Mouse (Mus musculus) gastrocnemius, postnatal 14 days (tissue): ENCODE results near the gene Sec24a. TPM values are rescaled to one million over a fixed set of nuclear protein-coding genes. Genes with fewer than 3 reads are reported as not detected.

Source experiments
- DNase-seq: peaks from one replicate; pipeline ENCODE4 v3.0.0; 2021; ENCODE audit warnings: mixed read lengths
- intact Hi-C: fragments of 180-260 bp; cut with DNase I; formaldehyde crosslinking; loops from one replicate; pipeline ENCODE4 v1.15.1; 2025; ENCODE audit warnings: low total_unique reads
- total RNA-seq, 2 experiments: library from RNA; stranded (reverse); gene quantifications; 2 replicates each; pipeline ENCODE4 v1.2.3; 2021

The Sec24a gene
- total RNA-seq, 2 experiments from 2014 or later = 22.9 to 35.1 TPM

DNA sequence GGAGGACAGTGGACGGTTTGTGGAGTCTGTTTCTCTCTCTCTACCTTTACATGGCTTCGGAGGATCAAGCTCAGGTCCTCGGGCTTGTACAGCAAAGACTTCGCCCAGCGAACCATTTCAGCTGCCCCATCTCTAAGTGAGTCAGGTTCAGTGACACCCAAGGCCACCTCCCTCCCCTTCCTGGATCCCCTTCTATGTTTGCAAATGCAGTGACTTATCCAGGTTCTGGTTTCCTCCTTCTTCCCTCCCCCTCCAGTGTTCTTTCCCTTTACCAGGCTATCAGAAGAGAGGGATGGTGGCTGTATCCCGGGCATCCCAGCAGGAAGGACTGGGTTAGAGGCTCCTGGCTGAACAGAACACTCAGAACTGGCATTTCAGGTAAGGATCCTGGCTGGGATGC is 109.7 kb downstream of the Sec24a start:
- no peak for DNase-seq
- intact Hi-C loops = no loop called here

DNA sequence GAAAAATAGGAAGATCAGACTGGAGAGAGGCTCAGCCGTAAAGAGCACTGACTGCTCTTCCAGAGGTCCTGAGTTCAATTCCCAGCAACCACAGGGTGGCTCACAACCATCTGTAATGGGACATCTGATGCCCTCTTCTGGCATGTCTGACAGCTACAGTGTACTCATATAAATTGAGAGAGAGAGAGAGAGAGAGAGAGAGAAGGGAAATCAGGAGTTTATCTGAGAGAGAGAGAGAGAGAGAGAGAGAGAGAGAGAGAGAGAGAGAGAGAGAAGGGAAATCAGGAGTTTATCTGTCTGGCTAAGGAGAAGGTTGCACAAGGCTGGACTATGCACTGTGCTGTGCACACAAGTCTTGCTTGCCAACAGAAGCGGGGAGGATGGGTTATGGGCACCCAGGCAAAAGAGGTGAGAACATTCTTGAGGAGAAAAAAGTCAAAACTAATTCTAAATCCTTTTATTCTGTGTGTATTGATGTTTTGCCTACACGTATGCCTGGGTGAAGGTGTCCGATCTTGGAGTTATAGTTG is 110.5 kb downstream of the Sec24a start:
- DNase-seq = no peak
- intact Hi-C loops = no loop called here

DNA sequence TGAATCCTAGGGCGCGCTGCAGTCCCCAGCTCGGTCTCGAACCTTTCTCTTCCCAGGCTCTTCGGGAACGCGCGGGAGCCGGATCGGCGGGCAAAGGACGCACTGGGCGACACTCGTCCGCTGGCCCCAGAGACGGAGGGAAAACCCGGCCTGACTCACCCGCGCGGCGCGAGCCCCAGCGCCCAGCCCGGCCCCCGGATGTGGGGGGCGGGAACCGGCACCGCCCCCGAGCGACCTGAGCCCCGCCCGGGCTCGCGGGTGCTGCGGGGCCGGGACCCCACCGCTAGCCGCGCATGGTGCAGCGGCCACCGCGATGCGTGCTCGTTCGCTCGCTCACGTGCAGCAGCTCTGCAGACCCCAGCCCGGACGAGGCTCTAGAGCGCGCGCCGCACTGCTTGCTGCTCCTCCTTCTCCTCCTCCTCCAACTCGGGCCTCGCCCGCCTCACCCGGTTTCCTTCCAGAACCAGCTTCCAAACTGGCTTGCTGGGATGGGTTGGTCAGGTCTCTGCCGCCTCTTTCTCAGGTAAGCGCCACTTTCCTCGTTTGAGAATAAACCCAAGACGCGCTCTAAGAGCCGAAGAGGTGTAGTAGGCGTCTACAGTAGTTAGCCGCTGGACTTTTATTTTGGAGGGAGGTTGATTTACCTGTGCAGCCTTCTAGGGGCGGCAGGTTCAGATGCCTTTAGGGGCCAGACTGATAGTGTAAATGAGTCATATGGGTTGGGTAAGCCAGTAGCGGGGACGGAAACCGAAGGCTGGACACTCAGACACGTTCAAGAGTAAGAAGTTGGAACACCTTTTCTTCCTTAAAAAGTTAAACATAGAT is 112.5 kb downstream of the Sec24a start, which contains the start of the genes N4bp3 and D930048N14Rik:
N4bp3 (minus strand) TSS at position 152 of the 825 bp plus-strand sequence.
D930048N14Rik (plus strand) TSS at position 264 of the 825 bp plus-strand sequence.
- intact Hi-C loops = no loop called here
- peak; percentile 73 for DNase-seq

DNA sequence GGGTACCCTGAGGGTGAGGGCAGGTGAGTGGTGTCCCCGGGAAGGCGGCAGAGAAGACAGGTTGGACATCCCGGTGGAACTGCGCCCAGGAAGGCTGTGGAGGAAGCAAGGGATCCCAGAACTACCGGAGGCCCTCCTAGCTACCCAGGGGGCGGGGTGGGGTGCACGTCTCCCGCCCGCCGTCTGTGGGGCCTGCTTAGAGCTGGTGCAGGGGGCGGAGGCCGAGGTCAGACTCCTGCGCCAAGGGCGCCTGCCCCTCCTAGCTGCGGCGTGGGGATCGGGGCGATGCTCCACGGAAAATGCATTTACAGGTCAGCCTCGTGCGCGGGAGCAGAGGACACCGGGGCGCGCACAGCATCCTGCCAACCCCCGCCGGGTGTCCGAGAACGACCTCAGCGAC is 113.2 kb downstream of the Sec24a start:
- DNase-seq = no peak
- intact Hi-C loops = no loop called here

DNA sequence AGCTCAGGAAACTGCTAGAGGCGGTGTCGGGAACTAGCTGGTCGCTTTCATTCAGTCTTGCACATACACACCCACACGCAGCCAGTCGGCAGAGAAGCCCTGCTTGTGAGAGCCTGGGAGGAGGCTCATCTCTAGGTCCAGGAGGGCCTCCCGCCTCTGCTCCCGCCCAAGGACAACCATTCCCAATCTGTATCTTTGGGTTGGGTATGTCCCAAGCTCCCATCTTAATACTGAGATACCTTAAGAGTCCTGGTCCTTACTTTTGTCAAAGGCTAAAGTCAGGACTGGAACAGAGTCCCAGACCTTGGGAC is 113.6 kb downstream of the Sec24a start:
- DNase-seq = no peak
- intact Hi-C loops = no loop called here

DNA sequence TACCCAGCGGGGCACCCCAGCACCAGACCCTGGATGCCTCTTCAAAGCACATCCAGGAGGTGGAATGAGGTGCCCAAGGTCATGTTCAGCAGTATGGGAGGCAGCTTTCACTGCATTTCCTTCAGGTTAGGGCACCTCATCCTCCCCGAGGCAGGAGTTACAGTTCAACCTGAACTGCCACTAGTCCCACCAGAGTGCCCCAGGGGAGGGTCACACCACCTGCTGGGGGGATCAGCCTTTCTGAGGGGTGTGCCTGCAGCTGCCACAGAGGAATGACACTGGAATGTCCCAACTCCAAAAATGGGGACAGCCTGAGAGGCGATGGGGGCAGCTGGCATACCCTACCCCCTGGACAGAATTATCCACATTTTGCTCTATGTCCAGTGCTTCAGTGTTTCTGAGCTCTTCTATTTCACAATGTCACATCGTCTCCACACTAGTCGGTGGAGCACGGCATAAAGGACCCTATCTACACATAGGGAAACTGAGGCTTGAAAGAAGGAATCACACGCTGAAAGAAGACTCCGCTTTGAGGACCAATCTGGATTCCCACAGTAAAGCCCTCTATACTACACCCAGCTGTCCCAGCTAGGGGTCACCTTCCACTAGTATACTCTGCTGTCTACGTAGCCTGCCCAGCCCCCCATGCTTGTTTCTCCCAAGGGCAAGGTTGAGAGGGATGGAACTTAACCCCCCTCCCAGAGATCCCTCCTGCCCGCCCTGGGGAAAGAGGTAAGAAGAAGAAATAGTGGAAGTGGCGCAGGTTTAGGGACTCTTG is 114.1 kb downstream of the Sec24a start:
- intact Hi-C loops = no loop called here

DNA sequence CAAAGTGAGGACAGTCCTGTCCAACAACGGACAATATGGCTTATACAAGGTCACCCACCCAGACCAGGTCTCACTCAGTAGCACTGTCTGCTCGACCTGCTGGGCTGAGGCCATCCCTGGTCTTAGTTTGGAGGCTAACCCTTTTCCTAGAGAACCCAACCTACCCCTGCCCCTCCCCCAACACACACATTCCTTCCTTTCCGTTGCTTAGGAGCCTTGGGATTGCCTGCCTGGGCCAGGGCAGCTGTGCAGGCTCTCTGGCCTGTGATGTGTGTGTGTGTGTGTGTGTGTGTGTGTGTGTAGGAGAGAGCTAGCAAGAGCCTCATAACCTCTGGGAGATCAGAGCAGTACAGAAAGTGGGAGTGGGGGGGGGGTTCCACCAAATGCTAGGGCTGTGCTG is 114.9 kb downstream of the Sec24a start:
- intact Hi-C loops = no loop called here
- DNase-seq = no peak

More for the DNA sequence above, 114.1 kb downstream of the Sec24a start:
- no peak for DNase-seq

DNA sequence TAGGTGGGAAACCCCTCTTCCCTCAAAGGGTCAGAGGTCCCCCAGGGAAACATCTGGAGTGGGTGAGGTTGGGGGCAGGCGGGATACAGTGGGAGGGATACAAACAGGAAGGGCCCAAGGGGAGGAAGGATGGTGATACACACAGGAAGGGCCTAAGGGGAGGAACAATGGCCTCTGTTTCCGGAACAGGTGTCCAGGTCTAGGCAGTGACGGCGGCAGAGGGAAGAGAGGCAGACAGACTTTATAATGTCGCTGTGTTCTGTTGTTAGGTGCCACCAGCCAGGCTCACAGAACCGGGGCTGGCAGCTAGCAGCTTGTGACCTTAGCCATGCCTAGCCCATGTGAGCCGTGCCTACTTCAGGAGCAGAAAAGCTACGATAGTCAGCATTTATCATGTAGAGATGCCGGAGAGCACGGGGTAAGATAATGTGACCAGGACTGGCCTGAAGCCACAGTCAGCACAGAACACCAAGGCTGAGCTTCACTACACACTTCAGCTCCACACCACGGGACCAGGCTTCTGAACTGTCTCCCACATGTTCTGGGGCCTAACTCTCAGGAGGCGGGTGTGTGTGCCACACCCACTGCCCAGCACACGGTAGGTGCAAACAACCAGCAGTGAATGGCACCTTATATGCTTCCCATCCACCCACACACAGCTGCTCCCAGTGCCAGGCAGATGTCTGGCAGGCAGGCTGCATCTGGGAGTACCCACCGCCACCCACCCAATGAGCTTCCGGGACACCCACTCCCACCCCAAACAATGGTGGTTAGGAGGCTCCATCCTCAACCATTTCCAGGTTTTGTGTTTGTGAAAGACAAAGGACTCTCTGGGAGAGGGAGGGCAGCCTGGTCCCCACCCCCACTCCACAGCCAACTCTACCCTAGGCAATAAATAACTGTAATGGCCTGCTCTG is 116.4 kb downstream of the Sec24a start:
- no peak for DNase-seq
- intact Hi-C loops = no loop called here

DNA sequence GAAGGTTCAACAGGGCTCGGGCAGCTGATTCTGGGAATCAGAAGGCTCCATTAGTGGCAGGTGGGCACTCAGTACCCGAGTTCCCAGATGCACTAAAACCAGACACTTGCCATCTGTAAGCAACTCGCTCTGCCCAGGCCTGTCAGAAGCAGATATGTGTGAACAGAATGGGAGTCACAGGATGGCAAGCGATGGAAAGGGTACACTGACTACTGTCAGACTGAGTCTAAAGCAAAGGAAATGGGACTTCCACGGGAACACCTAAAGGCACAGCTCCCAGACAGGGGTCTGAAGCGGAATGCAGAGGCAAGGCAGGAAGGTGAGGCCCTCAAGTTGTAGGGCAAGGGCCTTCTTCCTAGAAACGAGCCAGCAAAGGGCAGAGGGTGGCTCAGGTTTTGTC is 117.2 kb downstream of the Sec24a start:
- intact Hi-C loops = no loop called here
- no peak for DNase-seq

DNA sequence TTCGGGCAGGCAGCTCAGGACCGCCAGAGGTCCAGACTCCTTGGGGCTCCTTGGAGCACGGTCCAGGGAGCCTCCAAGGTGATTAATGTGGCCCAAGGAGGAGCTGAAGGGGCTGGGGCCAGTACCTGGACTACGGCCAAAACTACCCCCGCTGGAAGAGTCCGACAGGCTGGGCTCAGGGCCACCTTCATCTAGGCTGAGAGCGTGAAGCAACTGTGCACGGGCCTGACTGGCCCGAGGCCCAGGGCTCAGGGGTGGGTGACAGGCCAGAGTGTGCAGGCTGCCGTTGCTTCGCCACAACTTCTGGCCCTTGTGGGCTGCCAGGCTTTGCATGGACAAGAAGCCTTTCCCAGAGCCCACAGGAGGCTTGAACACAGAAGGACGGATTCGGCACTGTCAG is 118.1 kb downstream of the Sec24a start:
- no peak for DNase-seq
- intact Hi-C loops = no loop called here

DNA sequence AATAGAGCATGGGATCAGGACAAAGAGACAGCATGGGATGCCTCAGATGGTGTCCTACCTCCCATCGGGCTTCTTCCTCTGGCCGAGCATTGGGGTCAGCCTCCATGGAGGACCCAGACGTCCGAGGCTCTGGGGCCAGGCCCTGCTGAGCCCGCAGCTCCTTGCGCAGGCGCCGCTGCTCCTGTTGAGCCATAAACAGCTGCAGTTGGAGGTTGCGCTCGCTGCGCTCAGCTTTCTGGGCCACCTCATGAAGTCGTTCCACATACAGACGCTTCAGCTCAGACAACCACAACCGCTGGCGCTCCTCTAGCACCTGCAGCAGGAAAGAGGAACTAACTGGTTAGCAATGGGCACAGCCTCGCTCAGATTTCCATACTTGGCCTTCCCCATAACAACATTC is 119.2 kb downstream of the Sec24a start:
- intact Hi-C loops = no loop called here
- no peak for DNase-seq

DNA sequence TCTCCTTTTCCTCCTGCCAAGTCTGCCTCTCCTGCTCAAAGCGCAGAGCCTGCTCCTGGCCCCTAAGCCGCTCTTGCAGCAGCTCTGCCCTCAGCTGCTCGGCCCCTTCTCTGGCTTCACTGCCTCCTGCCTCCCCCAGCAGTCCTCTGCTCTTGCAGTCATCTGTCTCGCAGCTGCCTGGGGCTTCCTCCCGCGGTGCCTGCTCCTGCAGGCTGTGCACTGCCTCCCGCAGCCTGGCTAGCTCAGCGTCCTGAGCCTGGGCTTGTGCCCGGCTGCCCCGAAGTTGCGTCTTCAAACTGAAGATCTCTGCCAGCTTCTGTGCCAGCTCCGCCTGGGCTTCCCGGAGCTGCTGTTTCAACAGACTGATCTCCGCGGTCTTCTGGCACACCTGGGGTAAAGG is 119.7 kb downstream of the Sec24a start:
- intact Hi-C loops = no loop called here
- DNase-seq = peak; percentile 53

DNA sequence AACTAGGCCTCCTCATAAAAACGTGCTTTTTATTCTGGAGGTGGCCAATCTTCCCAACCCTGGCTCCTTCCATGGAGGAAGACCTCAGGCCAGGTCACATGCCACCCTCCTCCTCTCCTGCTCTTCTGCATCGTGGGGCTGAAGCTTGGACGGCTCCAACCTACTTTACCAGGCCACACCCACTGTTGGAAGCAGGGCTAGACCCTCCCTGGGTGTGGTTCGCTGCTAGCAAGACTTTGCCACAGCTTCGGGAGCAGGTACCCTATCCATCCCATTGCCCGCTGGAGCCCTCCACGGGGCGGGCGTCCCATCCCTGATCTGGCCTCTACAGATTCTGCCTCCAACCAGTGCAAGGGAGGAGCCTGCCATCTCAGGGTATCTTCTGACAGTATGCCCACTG is 120.2 kb downstream of the Sec24a start:
- DNase-seq = no peak
- intact Hi-C loops = no loop called here

Other genes with a start within 250 kb of the Sec24a start
- gene Phykpl, start 178.9 kb downstream of the Sec24a start, total RNA-seq = 10 to 100 TPM; 18.1 to 21.5 TPM
- 100 to 1,000 TPM; 118 to 144 TPM for gene Hnrnpab, start 156.8 kb downstream of the Sec24a start, total RNA-seq
- gene Nhp2, start 143.9 kb downstream of the Sec24a start, total RNA-seq = 10 to 100 TPM; 23.8 to 32.7 TPM
- gene Rmnd5b, start 127.7 kb downstream of the Sec24a start, total RNA-seq = 10 to 100 TPM; 11.8 to 13.3 TPM
- gene N4bp3, start 112.8 kb downstream of the Sec24a start, total RNA-seq = 10 to 100 TPM in 1 of 2 experiments, 1 to 10 TPM in 1; 8.7 to 12.2 TPM
- gene D930048N14Rik, start 112.7 kb downstream of the Sec24a start, total RNA-seq = under 1 TPM; 0.33 to 0.60 TPM
- 10 to 100 TPM; 28.9 to 29.6 TPM for gene 0610009B22Rik, start 74.8 kb downstream of the Sec24a start, total RNA-seq
- gene Sar1b, start 53 bp upstream of the Sec24a start, total RNA-seq = 100 to 1,000 TPM; 212 to 254 TPM
- 1 to 10 TPM; 2.0 to 5.0 TPM for gene Jade2, start 94.0 kb upstream of the Sec24a start, total RNA-seq
- 10 to 100 TPM; 14.8 to 16.2 TPM for gene Cdkn2aipnl, start 204.0 kb upstream of the Sec24a start, total RNA-seq
- gene Ube2b, start 237.1 kb upstream of the Sec24a start, total RNA-seq = 100 to 1,000 TPM; 248 to 274 TPM
- 1 to 10 TPM; 2.8 to 4.2 TPM for gene Cdkl3, start 240.6 kb upstream of the Sec24a start, total RNA-seq